ENCODE assay signal across 10 mouse cellular contexts in genomic region chr15:25440317-25440716, GRCm38 (mm10). TPM values are rescaled to one million over a fixed set of nuclear protein-coding genes. Genes with fewer than 3 reads are reported as not detected.
DNase-seq lines count a peak whose midpoint lies in the region; ATAC-seq and TF ChIP-seq lines count a peak whose summit lies in the region.
"Had no signal": no experiment of that assay in that cellular context is flagged by ENCODE, and none has a peak within 500 bp of the region (broad histone marks: within the 10 kb centered on the region; RNA-seq: fewer than 3 reads in every experiment).

No protein-coding gene starts in this region.

- no peaks in the 10 kb centered on the region for H3K36me3 ChIP-seq in kidney, postnatal 0 days (ENCODE audit: insufficient read depth, low read length)
- H3K36me3 ChIP-seq in limb, embryonic 10.5 days = no peaks in the 10 kb centered on the region
- H3K36me3 ChIP-seq in forebrain, embryonic 15.5 days = no peaks in the 10 kb centered on the region
- H3K36me3 ChIP-seq in hindbrain, embryonic 14.5 days (replicated peaks; ENCODE audit: control insufficient read depth, insufficient read depth) = no peaks in the 10 kb centered on the region
- H3K36me3 ChIP-seq: embryonic facial prominence, embryonic 10.5 days; hindbrain, embryonic 13.5 days had no signal

- ATAC-seq in kidney, postnatal 0 days (replicated peaks; ENCODE audit: low FRiP score, low read depth) = peak; percentile 22; the same call in 1 of the 2 replicates
- ATAC-seq in forebrain, embryonic 15.5 days (replicated peaks) = no peak
- ATAC-seq in hindbrain, embryonic 14.5 days (ENCODE audit: low FRiP score) = no peak

- TF ChIP-seq CTCF in kidney, postnatal 0 days (IDR thresholded peaks at IDR 0.05; ENCODE audit: low read depth) = no peak

- H3K4me3 ChIP-seq in kidney, postnatal 0 days (replicated peaks; ENCODE audit: low read depth, low read length) = no peak overlapping the region
- H3K4me3 ChIP-seq in limb, embryonic 10.5 days = no peak overlapping the region
- no peak overlapping the region for H3K4me3 ChIP-seq in forebrain, embryonic 15.5 days
- no peak overlapping the region for H3K4me3 ChIP-seq in hindbrain, embryonic 14.5 days (replicated peaks; ENCODE audit: low read length)
- H3K4me3 ChIP-seq: forebrain, embryonic 13.5 days; hindbrain, embryonic 13.5 days had no signal

- no peak overlapping the region for H3K4me2 ChIP-seq in kidney, postnatal 0 days (ENCODE audit: low read length)
- H3K4me2 ChIP-seq in forebrain, embryonic 15.5 days (replicated peaks) = no peak overlapping the region
- H3K4me2 ChIP-seq in hindbrain, embryonic 14.5 days (replicated peaks) = no peak overlapping the region

- no peaks in the 10 kb centered on the region for H3K9me3 ChIP-seq in kidney, postnatal 0 days (replicated peaks; ENCODE audit: low read length)
- no peaks in the 10 kb centered on the region for H3K9me3 ChIP-seq in limb, embryonic 10.5 days (replicated peaks)
- no peaks in the 10 kb centered on the region for H3K9me3 ChIP-seq in forebrain, embryonic 15.5 days
- no peaks in the 10 kb centered on the region for H3K9me3 ChIP-seq in hindbrain, embryonic 14.5 days (ENCODE audit: control insufficient read depth, low read length)
- H3K9me3 ChIP-seq: embryonic facial prominence, embryonic 10.5 days; forebrain, embryonic 13.5 days; hindbrain, embryonic 13.5 days had no signal

- DNase-seq in kidney, adult 18-20 months = peak; percentile 35
- no peak for DNase-seq in kidney, postnatal 10 days
- DNase-seq in kidney, adult 9 months = peak; percentile 69
- DNase-seq in kidney, postnatal 0 days (ENCODE audit: low spot score) = no peak
- peak; percentile 29 for DNase-seq in limb, embryonic 10.5 days (ENCODE audit: low spot score)
- no peak for DNase-seq in hindbrain, embryonic 14.5 days (ENCODE audit: low spot score)

- peak overlapping the region; percentile 38; the same call in 1 of the 2 replicates for H3K27ac ChIP-seq in kidney, postnatal 0 days
- H3K27ac ChIP-seq in limb, embryonic 10.5 days = no peak overlapping the region
- H3K27ac ChIP-seq in forebrain, embryonic 15.5 days (replicated peaks) = no peak overlapping the region
- no peak overlapping the region for H3K27ac ChIP-seq in hindbrain, embryonic 14.5 days
- H3K27ac ChIP-seq: embryonic facial prominence, embryonic 10.5 days; forebrain, embryonic 13.5 days; hindbrain, embryonic 13.5 days had no signal

- 50% methylated on average over 8 of the region's 8 CpGs for WGBS in kidney, postnatal 0 days
- WGBS in limb, embryonic 10.5 days = 90% methylated on average over 8 of the region's 8 CpGs
- WGBS in forebrain, embryonic 15.5 days = 83% methylated on average over 8 of the region's 8 CpGs
- WGBS in hindbrain, embryonic 14.5 days = 75% methylated on average over 8 of the region's 8 CpGs

- H3K27me3 ChIP-seq in kidney, postnatal 0 days (ENCODE audit: insufficient read depth, low read length) = no peaks in the 10 kb centered on the region
- H3K27me3 ChIP-seq in limb, embryonic 10.5 days (ENCODE audit: low read depth, poor library complexity, severe bottlenecking) = no peaks in the 10 kb centered on the region
- peaks cover 8% of the 10 kb centered on the region; the same call in 1 of the 2 replicates for H3K27me3 ChIP-seq in forebrain, embryonic 15.5 days
- H3K27me3 ChIP-seq in hindbrain, embryonic 14.5 days (ENCODE audit: control insufficient read depth, insufficient read depth, low read length) = no peaks in the 10 kb centered on the region; the same call in 1 of the 2 replicates

- no peak overlapping the region for H3K9ac ChIP-seq in kidney, postnatal 0 days (ENCODE audit: low read depth, low read length)
- H3K9ac ChIP-seq in forebrain, embryonic 15.5 days (replicated peaks) = no peak overlapping the region
- H3K9ac ChIP-seq in hindbrain, embryonic 14.5 days = no peak overlapping the region
- H3K9ac ChIP-seq: forebrain, embryonic 13.5 days; hindbrain, embryonic 13.5 days had no signal

- peaks cover 6% of the 10 kb centered on the region for H3K4me1 ChIP-seq in kidney, postnatal 0 days (replicated peaks; ENCODE audit: insufficient read depth, low read length)
- H3K4me1 ChIP-seq in limb, embryonic 10.5 days = peaks cover 34% of the 10 kb centered on the region
- no peaks in the 10 kb centered on the region for H3K4me1 ChIP-seq in forebrain, embryonic 15.5 days
- peaks cover 3% of the 10 kb centered on the region; the same call in 1 of the 2 replicates for H3K4me1 ChIP-seq in hindbrain, embryonic 14.5 days (replicated peaks; ENCODE audit: control insufficient read depth, insufficient read depth, low read length)
- H3K4me1 ChIP-seq: forebrain, embryonic 13.5 days had no signal

RNA-seq across cellular contexts. Expression of gene Basp1, which starts 26.8 kb away (rescaled TPM):
- polyA plus RNA-seq in kidney, postnatal 0 days (2015; fragmentation: Nextera tagmentation; extraction: Ambion mirVana) = 24.6 and 31.7 TPM in 2 replicates
- 41.1 and 43.1 TPM in 2 replicates for polyA plus RNA-seq in limb, embryonic 10.5 days (2016; fragmentation: Nextera tagmentation; extraction: Ambion mirVana)
- 309 and 350 TPM in 2 replicates for polyA plus RNA-seq in forebrain, embryonic 15.5 days (2015; fragmentation: Nextera tagmentation; extraction: Ambion mirVana)
- 262 and 283 TPM in 2 replicates for polyA plus RNA-seq in hindbrain, embryonic 14.5 days (2014; fragmentation: Nextera tagmentation; extraction: Ambion mirVana)

Comparison
In these comparisons a context has a peak if more than half of its experiments do, and no peak if none do; other contexts are left out.
1. DNase-seq: peak in kidney, adult 18-20 months (single experiment), kidney, adult 9 months (single experiment) and limb, embryonic 10.5 days (single experiment); none in kidney, postnatal 10 days (single experiment), kidney, postnatal 0 days (single experiment) and hindbrain, embryonic 14.5 days (single experiment).